Mouse (Mus musculus) limb, embryonic 13.5 days (tissue): ENCODE measurements at regions not wholly inside any gene's neighbourhood (a gene's known extent, or its start where the extent isn't known, plus 50 kb on each side); places are given as distances from the start of the nearest gene placed in this dataset.
A peak's percentile ranks its signal among the peaks of the same experiment; 100 is the strongest.

Experiments
- ATAC-seq: fragments of 200-750 bp; cut with Nextera tagmentation; 2 replicates; pipeline ENCODE4 v1.8.0; 2017; ENCODE audit warnings: low read depth, moderate number of reproducible peaks, moderate TSS enrichment; ENCODE audit not compliant: low FRiP score
- H3K27ac ChIP-seq: fragments of 300-500 bp; sonication (generic); 2 replicates; pipeline ENCODE4 v1.5.1; 2015; ENCODE audit warnings: inconsistent platforms, mild to moderate bottlenecking, moderate library complexity
- H3K27me3 ChIP-seq: fragments of 300-500 bp; sonication (generic); 2 replicates; pipeline ENCODE4 v1.6.1; 2015; ENCODE audit warnings: mild to moderate bottlenecking, inconsistent platforms
- H3K36me3 ChIP-seq: fragments of 300-500 bp; sonication (generic); 2 replicates; pipeline ENCODE4 v1.6.1; 2015; ENCODE audit warnings: inconsistent platforms, mild to moderate bottlenecking, moderate library complexity
- H3K4me1 ChIP-seq: fragments of 300-500 bp; sonication (generic); 2 replicates; pipeline ENCODE4 v1.6.1; 2015; ENCODE audit warnings: inconsistent platforms
- H3K4me2 ChIP-seq: fragments of 300-500 bp; sonication (generic); replicated peaks from 2 replicates; pipeline ENCODE4 v1.6.1; 2015; ENCODE audit warnings: inconsistent platforms, mild to moderate bottlenecking, moderate library complexity
- H3K4me3 ChIP-seq: fragments of 300-500 bp; sonication (generic); 2 replicates; pipeline ENCODE4 v1.5.1; 2015; ENCODE audit warnings: moderate library complexity, mild to moderate bottlenecking, inconsistent platforms
- H3K9ac ChIP-seq: fragments of 300-500 bp; sonication (generic); 2 replicates; pipeline ENCODE4 v1.6.1; 2015; ENCODE audit warnings: mild to moderate bottlenecking, inconsistent platforms
- H3K9me3 ChIP-seq: fragments of 300-500 bp; sonication (generic); 2 replicates; pipeline ENCODE4 v1.6.1; 2016; ENCODE audit warnings: inconsistent platforms
- WGBS: fragments of 180-500 bp; shearing (Covaris S2); methylation state at CpG from one replicate; pipeline ENCODE4 v1.1.7; 2015; 5-methylcytosine and 5-hydroxymethylcytosine counted together

DNA sequence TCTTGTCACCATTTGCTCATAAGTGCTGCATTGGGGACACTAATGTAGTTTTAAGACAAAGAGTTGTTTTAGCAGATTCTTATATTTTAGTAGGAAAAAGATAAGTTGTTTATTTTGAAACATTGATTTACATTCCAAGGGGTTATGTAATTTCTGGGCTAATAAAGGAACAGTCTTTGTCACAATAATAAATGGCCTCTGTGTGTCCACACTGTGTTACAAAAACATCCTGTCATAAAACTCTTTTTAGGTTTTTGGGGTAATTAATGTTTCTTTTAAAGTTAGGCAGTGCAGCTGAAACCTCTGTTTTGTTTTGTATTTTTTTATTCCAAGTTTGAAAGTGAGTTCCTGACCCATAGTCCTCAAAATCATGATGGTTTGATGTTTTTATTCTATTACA, 210.4 kb upstream of the Col3a1 start:
- Histone ChIP-seq H3K27ac (no peak overlapping the region), H3K36me3 (no peaks in the 10 kb centered on the region), H3K27me3 (no peaks in the 10 kb centered on the region), H3K4me1 (no peaks in the 10 kb centered on the region), H3K9ac (no peak overlapping the region), H3K4me2 (no peak overlapping the region), H3K9me3 (peaks cover 6% of the 10 kb centered on the region; the same call in 1 of the 2 replicates), H3K4me3 (no peak overlapping the region)
- ATAC-seq, result no peak

DNA sequence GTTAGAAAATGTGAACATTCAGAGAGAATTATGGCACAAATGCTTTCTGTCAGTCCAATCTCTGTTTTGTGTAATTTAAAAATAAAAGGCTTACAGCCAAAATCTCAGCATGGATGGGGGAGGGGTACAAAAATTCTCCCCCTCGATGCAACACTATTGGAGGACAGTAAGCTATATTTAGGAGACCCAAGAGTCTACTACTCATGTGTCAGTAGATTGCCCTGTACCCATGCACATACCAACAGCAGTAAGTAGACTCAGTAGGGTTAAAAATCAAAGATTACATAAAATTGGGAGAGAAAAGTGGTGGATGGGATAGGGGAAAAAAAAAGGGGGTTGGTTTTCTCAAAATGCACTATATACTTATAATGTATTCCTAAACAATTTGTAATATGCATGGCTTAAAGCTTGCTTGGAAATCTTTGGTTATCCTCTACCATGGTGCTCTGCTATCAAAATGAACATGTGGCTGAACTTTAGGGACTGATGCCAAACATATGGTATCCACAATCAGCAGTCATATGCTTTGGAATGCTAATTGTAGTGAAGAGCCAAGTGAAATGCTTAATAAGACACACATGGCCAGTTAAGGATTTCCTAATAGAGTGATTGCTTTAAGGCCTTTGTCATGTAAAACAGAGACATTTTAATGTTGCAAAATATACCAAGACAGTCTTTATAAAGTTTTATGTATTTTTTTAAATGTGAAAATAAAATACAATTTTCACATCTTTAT, 194.8 kb upstream of the Col3a1 start:
- peak; percentile 73; the same call in 1 of the 2 replicates for ATAC-seq
- no peaks in the 10 kb centered on the region for H3K9me3 ChIP-seq
- H3K9ac ChIP-seq, result no peak overlapping the region
- WGBS, result 53% methylated on average over 1 of the region's 1 CpGs
- H3K4me3 ChIP-seq, result no peak overlapping the region
- no peaks in the 10 kb centered on the region for H3K27me3 ChIP-seq
- no peak overlapping the region for H3K27ac ChIP-seq
- H3K36me3 ChIP-seq, result no peaks in the 10 kb centered on the region
- H3K4me2 ChIP-seq, result no peak overlapping the region
- no peaks in the 10 kb centered on the region for H3K4me1 ChIP-seq

DNA sequence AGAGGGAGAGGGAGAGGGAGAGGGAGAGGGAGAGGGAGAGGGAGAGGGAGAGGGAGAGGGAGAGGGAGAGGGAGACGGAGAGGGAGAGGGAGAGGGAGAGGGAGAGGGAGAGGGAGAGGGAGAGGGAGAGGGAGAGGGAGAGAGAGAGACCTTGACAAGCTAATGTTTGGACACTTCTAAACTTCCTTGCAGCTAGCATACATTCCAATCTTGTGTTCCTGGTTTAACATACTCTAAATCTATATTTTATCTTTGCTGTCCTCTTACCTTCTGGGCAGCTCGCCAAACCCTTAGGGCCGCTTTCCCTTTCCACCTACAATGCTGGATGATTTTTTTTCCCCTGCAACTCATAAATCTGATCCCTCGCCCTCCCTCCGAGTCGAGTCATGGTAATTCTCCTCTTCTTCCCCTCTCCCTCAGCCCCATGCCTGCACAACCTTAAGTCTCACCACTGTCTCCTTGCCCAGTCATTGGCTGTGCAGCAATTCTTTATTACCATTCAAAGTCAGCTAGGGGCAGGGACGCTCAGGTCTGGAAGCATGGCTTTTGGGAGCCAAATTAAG, 176.1 kb upstream of the Col3a1 start:
- 24% methylated on average over 6 of the region's 7 CpGs for WGBS
- Histone ChIP-seq H3K4me1 (peaks cover 3% of the 10 kb centered on the region; the same call in 1 of the 2 replicates), H3K36me3 (no peaks in the 10 kb centered on the region), H3K9me3 (no peaks in the 10 kb centered on the region), H3K9ac (no peak overlapping the region), H3K27ac (peak overlapping the region; percentile 44; the same call in 1 of the 2 replicates), H3K4me3 (no peak overlapping the region), H3K4me2 (0 out of 2 replicates have a peak overlapping the region, but pooled peaks have one; percentile 21), H3K27me3 (no peaks in the 10 kb centered on the region)
- ATAC-seq, result peak; percentile 81; the same call in 1 of the 2 replicates

DNA sequence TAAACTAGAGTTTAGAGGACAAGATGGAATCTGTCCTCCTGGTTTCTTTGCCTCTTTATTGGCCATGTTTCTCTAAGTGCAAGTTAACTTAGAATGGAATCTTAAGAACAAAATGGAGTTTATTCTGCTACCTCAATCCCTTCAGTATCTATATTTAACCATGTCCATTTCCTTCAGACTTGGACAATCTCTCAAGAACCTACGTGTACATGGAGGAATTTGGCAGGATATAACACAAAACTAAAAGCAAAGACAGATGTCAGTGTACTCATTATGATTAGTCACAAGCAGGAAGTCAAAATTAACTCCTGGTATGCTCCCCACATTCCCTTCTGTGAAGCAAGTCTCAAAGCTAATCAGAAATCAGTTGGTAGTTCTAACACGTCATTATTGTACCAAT, 164.3 kb upstream of the Col3a1 start:
- H3K27me3 ChIP-seq, result no peaks in the 10 kb centered on the region
- no peak overlapping the region for H3K27ac ChIP-seq
- H3K9ac ChIP-seq, result no peak overlapping the region
- no peak overlapping the region for H3K4me2 ChIP-seq
- H3K4me1 ChIP-seq, result no peaks in the 10 kb centered on the region
- H3K4me3 ChIP-seq, result no peak overlapping the region
- H3K9me3 ChIP-seq, result no peaks in the 10 kb centered on the region
- WGBS, result 40% methylated on average over 2 of the region's 2 CpGs
- H3K36me3 ChIP-seq, result no peaks in the 10 kb centered on the region
- ATAC-seq, result no peak

DNA sequence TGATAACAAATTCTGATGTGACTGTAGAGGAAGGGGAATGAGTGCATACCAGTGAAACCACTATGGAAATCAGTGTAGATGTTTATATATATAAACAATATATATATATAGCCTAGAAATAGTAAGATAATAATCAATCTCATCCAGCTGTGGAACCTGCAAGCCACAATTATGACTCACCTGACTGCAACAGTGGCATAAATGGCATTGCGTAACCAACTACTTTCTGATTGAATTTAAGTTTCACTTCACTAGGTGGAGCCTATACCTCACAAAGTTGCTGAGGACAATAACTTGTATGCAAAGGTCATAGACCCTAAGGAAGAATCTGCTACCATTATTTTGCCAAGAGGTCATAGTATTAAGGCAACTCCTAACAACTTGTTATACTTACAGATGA, 129.7 kb upstream of the Col3a1 start:
- WGBS, result 93% methylated on average over 1 of the region's 1 CpGs
- H3K4me2 ChIP-seq, result no peak overlapping the region

DNA sequence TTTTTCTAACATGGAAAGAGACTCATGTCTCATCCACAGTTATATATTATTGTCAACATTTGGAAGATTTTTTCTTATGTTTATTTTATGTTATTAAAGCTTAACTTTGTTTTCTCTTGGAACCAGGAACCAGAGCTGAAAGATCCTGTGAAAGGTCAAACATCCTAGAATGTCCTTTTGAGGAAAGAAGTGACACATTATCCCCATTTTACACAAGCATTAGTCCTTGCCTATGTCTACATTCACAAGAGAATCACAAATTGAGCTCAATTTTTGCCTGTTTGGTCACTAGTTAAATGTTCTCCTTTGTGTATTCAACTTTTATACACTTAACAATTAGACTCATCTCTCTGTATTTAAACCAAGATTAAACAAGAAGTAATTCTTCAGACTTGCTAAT, 126.0 kb upstream of the Col3a1 start:
- Histone ChIP-seq H3K9ac (no peak overlapping the region), H3K27me3 (no peaks in the 10 kb centered on the region), H3K4me1 (no peaks in the 10 kb centered on the region), H3K4me2 (no peak overlapping the region), H3K27ac (no peak overlapping the region), H3K9me3 (no peaks in the 10 kb centered on the region), H3K4me3 (no peak overlapping the region), H3K36me3 (no peaks in the 10 kb centered on the region)
- ATAC-seq, result no peak

More for the DNA sequence above, 129.7 kb upstream of the Col3a1 start:
- no peak overlapping the region for H3K9ac ChIP-seq
- no peak overlapping the region for H3K4me3 ChIP-seq
- no peak for ATAC-seq
- H3K27me3 ChIP-seq, result no peaks in the 10 kb centered on the region
- no peaks in the 10 kb centered on the region for H3K9me3 ChIP-seq
- H3K36me3 ChIP-seq, result no peaks in the 10 kb centered on the region
- H3K27ac ChIP-seq, result no peak overlapping the region
- H3K4me1 ChIP-seq, result no peaks in the 10 kb centered on the region

DNA sequence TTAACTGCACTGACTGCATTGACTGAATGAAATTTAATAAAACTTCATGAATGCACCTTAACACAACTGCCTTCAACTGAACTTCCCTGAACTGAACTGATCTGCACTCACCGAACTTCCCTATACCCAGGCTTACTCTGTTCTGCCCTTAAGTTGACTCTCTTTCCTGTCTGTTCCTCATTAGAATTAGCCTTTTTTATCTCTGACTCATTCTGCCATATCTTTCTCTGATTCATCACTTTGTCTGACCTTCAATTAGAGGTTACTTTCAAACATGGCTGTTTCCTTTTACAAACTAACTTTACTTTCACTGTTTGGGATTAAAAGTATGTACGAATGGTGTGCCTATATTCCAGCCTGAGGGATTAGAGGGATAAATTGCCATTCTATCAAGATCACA, 103.4 kb upstream of the Col3a1 start:
- no peak overlapping the region for H3K9ac ChIP-seq
- WGBS, result 77% methylated on average over 2 of the region's 2 CpGs
- H3K4me1 ChIP-seq, result no peaks in the 10 kb centered on the region
- H3K9me3 ChIP-seq, result no peaks in the 10 kb centered on the region
- no peaks in the 10 kb centered on the region for H3K36me3 ChIP-seq
- H3K27ac ChIP-seq, result no peak overlapping the region
- no peaks in the 10 kb centered on the region for H3K27me3 ChIP-seq
- H3K4me2 ChIP-seq, result no peak overlapping the region
- H3K4me3 ChIP-seq, result no peak overlapping the region
- ATAC-seq, result no peak

DNA sequence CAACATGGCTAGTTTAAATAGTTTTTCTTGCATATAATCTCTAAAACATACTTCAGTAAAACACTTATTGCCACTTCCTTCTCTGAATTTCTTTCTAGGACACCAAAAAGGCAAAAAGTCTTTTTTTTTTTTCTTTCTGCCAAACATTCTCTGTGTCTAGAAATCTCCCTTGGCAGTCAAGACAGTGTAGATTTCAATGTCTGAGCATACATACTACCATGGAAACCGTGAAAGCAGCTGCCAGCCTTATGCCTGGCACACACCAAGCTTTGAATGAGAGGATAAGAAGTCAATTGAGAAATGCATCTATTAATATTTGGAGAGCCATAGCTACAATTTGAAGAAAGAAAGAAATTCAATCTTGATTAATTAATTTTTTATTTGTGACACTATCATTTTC, 95.1 kb upstream of the Col3a1 start:
- H3K9ac ChIP-seq, result no peak overlapping the region
- no peak overlapping the region for H3K4me3 ChIP-seq
- H3K36me3 ChIP-seq, result no peaks in the 10 kb centered on the region
- H3K4me1 ChIP-seq, result no peaks in the 10 kb centered on the region
- no peak overlapping the region for H3K4me2 ChIP-seq
- ATAC-seq, result no peak
- no peaks in the 10 kb centered on the region for H3K9me3 ChIP-seq
- H3K27me3 ChIP-seq, result no peaks in the 10 kb centered on the region
- no peak overlapping the region for H3K27ac ChIP-seq
- 80% methylated on average over 1 of the region's 1 CpGs for WGBS
